Mouse (Mus musculus): ENCODE measurements at regions not wholly inside any gene's neighbourhood (a gene's known extent, or its start where the extent isn't known, plus 50 kb on each side); places are given as distances from the start of the nearest gene placed in this dataset.

- Histone ChIP-seq H3K4me1 (peaks cover 7% of the 10 kb centered on the region; the same call in 1 of the 2 replicates), H3K9ac (no peak overlapping the region), H3K36me3 (ENCODE audit: poor library complexity, severe bottlenecking) (no peaks in the 10 kb centered on the region), H3K27ac (peak overlapping the region; percentile 41), H3K4me3 (no peak overlapping the region), H3K9me3 (replicated peaks) (no peaks in the 10 kb centered on the region), H3K27me3 (no peaks in the 10 kb centered on the region), H3K4me2 (no peak overlapping the region)
- 29% methylated on average over 8 of the region's 8 CpGs for WGBS
- peak; percentile 85 for ATAC-seq
Measured at GRCm38 (mm10) chr7:72601933-72602332, 295.5 kb upstream of the Mctp2 start.

GRCm38 (mm10) chr7:72609791-72610190 lies 303.4 kb upstream of the Mctp2 start:
- WGBS = 91% methylated on average over 3 of the region's 3 CpGs
- Histone ChIP-seq H3K9me3 (replicated peaks) (no peaks in the 10 kb centered on the region), H3K36me3 (ENCODE audit: poor library complexity, severe bottlenecking) (no peaks in the 10 kb centered on the region), H3K9ac (no peak overlapping the region), H3K27ac (no peak overlapping the region), H3K27me3 (no peaks in the 10 kb centered on the region), H3K4me2 (no peak overlapping the region), H3K4me1 (no peaks in the 10 kb centered on the region), H3K4me3 (no peak overlapping the region)
- ATAC-seq = no peak

DNA sequence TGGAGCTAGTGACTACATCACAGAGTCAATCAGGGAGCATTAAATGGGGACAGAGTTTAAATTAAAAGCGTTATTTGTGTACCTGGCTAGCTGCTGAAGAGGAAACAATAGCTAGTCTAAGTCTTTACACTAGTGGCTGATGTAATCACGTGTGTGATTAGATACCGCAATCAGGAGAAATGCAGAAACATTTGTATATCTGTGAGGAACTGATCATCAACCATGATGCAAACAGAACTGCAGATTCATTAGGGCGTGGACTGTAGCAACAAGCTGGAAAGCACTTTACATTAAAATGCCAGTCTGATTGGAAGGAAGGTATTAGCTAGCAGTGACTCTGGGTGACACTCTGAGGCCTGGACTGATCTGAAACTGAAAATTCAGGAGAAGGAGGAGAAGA lies 308.8 kb upstream of the Mctp2 start:
- Histone ChIP-seq H3K27me3 (no peaks in the 10 kb centered on the region), H3K4me2 (no peak overlapping the region), H3K36me3 (ENCODE audit: poor library complexity, severe bottlenecking) (no peaks in the 10 kb centered on the region), H3K4me3 (no peak overlapping the region), H3K9me3 (replicated peaks) (no peaks in the 10 kb centered on the region), H3K4me1 (no peaks in the 10 kb centered on the region), H3K9ac (no peak overlapping the region), H3K27ac (no peak overlapping the region)
- ATAC-seq = no peak
- 69% methylated on average over 4 of the region's 4 CpGs for WGBS

DNA sequence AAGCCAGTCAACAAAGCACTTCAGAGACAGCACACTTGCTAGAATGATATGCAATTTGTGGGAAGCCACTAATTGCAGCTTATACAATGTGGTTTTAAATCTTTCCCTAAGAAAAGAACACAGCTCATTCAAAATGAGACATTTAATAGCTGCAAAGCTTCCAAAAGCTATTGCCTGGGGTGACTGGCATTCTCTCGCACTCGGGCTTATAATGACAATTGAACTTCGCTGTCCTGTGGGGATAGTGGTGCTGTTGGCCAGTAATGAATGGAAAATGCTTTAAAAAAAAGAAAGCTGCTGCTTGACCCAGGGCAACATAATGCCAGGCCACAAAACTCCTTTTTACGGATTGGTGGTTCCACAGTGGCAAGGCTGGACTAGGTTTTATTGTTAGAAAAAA lies 321.0 kb upstream of the Mctp2 start:
- H3K4me3 ChIP-seq = no peak overlapping the region
- peak overlapping the region; percentile 35; the same call in 1 of the 2 replicates for H3K27ac ChIP-seq
- no peak overlapping the region for H3K4me2 ChIP-seq
- 0 out of 2 replicates have a peak, but pooled peaks cover 2% of the 10 kb centered on the region for H3K9me3 ChIP-seq (replicated peaks)
- H3K27me3 ChIP-seq = no peaks in the 10 kb centered on the region
- ATAC-seq = peak; percentile 48
- H3K9ac ChIP-seq = no peak overlapping the region
- 15% methylated on average over 4 of the region's 4 CpGs for WGBS
- H3K36me3 ChIP-seq (ENCODE audit: poor library complexity, severe bottlenecking) = no peaks in the 10 kb centered on the region
- peaks cover 8% of the 10 kb centered on the region for H3K4me1 ChIP-seq

DNA sequence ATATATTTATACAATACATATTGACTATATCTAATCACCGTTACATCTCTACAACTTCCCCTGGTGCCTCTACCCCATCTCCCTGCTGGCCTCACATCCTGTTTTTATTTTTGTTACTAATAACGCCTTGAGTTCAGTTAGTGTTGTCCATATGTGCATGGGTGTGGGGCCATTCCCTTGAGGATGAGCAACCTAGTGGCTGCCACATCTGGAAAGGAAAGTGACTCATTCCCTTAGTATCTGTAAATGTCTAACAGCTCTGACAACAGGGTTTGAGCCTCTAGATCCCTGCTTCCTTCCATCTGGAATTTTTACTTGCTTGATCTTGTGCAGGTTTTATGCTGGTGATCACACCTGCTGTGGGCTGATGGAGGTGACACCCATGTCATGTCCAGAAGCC lies 333.2 kb upstream of the Mctp2 start:
- 91% methylated on average over 2 of the region's 2 CpGs for WGBS
- no peak for ATAC-seq
- Histone ChIP-seq H3K9me3 (replicated peaks) (no peaks in the 10 kb centered on the region), H3K27me3 (no peaks in the 10 kb centered on the region), H3K4me2 (no peak overlapping the region), H3K9ac (no peak overlapping the region), H3K27ac (no peak overlapping the region), H3K36me3 (ENCODE audit: poor library complexity, severe bottlenecking) (no peaks in the 10 kb centered on the region), H3K4me3 (no peak overlapping the region), H3K4me1 (no peaks in the 10 kb centered on the region)

- no peak overlapping the region for H3K9ac ChIP-seq
- no peaks in the 10 kb centered on the region for H3K36me3 ChIP-seq (ENCODE audit: poor library complexity, severe bottlenecking)
- no peak for ATAC-seq
- 50% methylated on average over 6 of the region's 6 CpGs for WGBS
- peaks cover 4% of the 10 kb centered on the region; the same call in 1 of the 2 replicates for H3K4me1 ChIP-seq
- H3K27ac ChIP-seq = no peak overlapping the region
- no peak overlapping the region for H3K4me3 ChIP-seq
- H3K9me3 ChIP-seq (replicated peaks) = no peaks in the 10 kb centered on the region
- no peaks in the 10 kb centered on the region for H3K27me3 ChIP-seq
- no peak overlapping the region for H3K4me2 ChIP-seq
Measured at GRCm38 (mm10) chr7:72675018-72675417, 368.6 kb upstream of the Mctp2 start.

GRCm38 (mm10) chr7:72685803-72686202 lies 379.4 kb upstream of the Mctp2 start:
- no peaks in the 10 kb centered on the region for H3K9me3 ChIP-seq (replicated peaks)
- H3K27me3 ChIP-seq = no peaks in the 10 kb centered on the region
- WGBS = 46% methylated on average over 2 of the region's 2 CpGs
- peaks cover 4% of the 10 kb centered on the region; the same call in 1 of the 2 replicates for H3K4me1 ChIP-seq
- no peak overlapping the region for H3K9ac ChIP-seq
- H3K4me2 ChIP-seq = no peak overlapping the region
- H3K27ac ChIP-seq = no peak overlapping the region
- H3K4me3 ChIP-seq = no peak overlapping the region
- no peaks in the 10 kb centered on the region for H3K36me3 ChIP-seq (ENCODE audit: poor library complexity, severe bottlenecking)
- no peak for ATAC-seq

DNA sequence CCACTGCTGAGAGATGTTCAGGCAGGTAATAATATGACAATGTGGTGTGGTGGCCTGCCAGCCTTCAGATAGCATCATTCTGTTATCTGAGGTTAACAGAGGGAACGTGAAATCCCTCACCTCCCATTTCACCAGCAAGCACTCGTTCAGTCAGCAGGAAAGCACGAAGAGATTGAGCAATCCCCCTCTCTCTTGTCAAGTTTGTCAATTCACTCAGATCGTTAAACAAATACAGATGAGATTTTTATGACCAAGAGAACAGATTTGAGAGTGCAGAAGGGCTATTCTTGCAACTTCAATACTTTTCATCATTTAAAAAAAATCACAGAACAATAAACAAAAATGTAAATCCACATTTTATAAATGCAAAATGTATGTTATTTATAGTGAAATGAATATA lies 380.9 kb upstream of the Mctp2 start:
- no peak overlapping the region for H3K4me3 ChIP-seq
- H3K27me3 ChIP-seq = no peaks in the 10 kb centered on the region
- 64% methylated on average over 4 of the region's 4 CpGs for WGBS
- H3K36me3 ChIP-seq (ENCODE audit: poor library complexity, severe bottlenecking) = no peaks in the 10 kb centered on the region
- no peak overlapping the region for H3K9ac ChIP-seq
- peaks cover 4% of the 10 kb centered on the region; the same call in 1 of the 2 replicates for H3K4me1 ChIP-seq
- no peak overlapping the region for H3K27ac ChIP-seq
- H3K9me3 ChIP-seq (replicated peaks) = no peaks in the 10 kb centered on the region
- H3K4me2 ChIP-seq = no peak overlapping the region
- no peak for ATAC-seq

DNA sequence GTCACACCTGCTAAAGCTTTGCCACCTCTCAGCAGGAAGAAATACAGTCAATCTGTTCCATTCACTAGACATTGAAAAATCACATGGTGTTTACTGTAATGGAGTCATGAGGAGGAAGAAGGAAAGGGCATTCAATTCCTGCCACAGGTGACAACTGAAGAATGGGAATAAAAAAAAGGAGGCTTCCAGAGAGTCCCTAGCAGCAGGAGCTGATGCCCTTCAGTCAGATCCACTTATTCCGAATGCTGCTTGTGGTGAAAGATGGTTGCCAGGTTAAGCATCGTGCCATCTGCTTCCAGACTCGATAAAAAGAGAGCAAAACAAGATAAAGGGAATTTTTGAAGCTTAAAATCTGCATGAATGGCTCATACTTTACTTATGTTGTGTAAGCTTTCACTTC lies 385.0 kb upstream of the Mctp2 start:
- 71% methylated on average over 3 of the region's 3 CpGs for WGBS

GRCm38 (mm10) chr7:72691859-72692258 lies 385.5 kb upstream of the Mctp2 start:
- H3K4me1 ChIP-seq = no peaks in the 10 kb centered on the region
- no peak for ATAC-seq
- 83% methylated on average over 9 of the region's 9 CpGs for WGBS

More for the DNA sequence above, 385.0 kb upstream of the Mctp2 start:
- H3K4me3 ChIP-seq = no peak overlapping the region
- H3K36me3 ChIP-seq (ENCODE audit: poor library complexity, severe bottlenecking) = no peaks in the 10 kb centered on the region
- no peak overlapping the region for H3K4me2 ChIP-seq
- H3K4me1 ChIP-seq = no peaks in the 10 kb centered on the region
- H3K27ac ChIP-seq = no peak overlapping the region
- no peak for ATAC-seq
- no peaks in the 10 kb centered on the region for H3K27me3 ChIP-seq
- H3K9ac ChIP-seq = no peak overlapping the region
- no peaks in the 10 kb centered on the region for H3K9me3 ChIP-seq (replicated peaks)

GRCm38 (mm10) chr7:72696736-72697135 lies 390.3 kb upstream of the Mctp2 start:
- Histone ChIP-seq H3K4me2 (no peak overlapping the region), H3K36me3 (ENCODE audit: poor library complexity, severe bottlenecking) (no peaks in the 10 kb centered on the region), H3K9me3 (replicated peaks) (no peaks in the 10 kb centered on the region), H3K4me3 (no peak overlapping the region), H3K27ac (no peak overlapping the region), H3K9ac (no peak overlapping the region), H3K27me3 (no peaks in the 10 kb centered on the region), H3K4me1 (no peaks in the 10 kb centered on the region)
- WGBS = 92% methylated on average over 3 of the region's 3 CpGs
- ATAC-seq = no peak

More at GRCm38 (mm10) chr7:72691859-72692258, 385.5 kb upstream of the Mctp2 start:
- Histone ChIP-seq H3K4me3 (no peak overlapping the region), H3K27ac (no peak overlapping the region), H3K27me3 (no peaks in the 10 kb centered on the region), H3K36me3 (ENCODE audit: poor library complexity, severe bottlenecking) (no peaks in the 10 kb centered on the region), H3K9ac (no peak overlapping the region), H3K9me3 (replicated peaks) (no peaks in the 10 kb centered on the region), H3K4me2 (no peak overlapping the region)

DNA sequence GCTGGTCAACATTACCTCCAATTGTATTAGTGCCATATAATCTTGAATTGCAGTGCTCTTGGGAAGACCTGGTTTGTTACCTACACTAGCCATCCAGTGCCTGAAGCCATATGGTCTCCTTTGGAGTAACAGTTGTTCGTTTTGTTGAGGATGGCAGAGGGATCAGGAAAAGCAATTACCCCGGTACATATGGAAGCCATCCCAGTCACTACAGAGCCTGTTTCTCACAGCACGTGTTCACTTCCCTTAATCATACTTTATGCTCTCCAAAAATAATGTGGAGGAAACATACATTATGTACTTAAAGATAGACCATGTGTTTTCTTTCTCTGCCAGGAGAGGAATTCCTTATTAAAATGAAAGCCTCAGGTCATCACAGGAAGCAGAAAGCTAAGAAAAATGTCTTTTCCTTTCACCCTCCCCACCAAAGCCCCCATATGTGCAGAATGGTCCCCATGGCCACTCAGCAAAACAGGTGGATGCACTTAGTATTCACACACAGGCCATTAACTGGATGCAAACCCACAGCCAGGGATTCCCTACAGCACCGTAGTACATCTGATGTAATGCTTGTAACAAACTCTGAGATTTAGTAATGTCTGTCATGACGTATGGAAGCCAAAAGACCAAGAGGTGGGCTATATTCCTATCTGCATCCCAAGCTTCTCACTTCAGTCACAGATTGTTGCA lies 397.4 kb upstream of the Mctp2 start:
- ATAC-seq = no peak

More for the DNA sequence above, 397.4 kb upstream of the Mctp2 start:
- Histone ChIP-seq H3K4me3 (no peak overlapping the region), H3K36me3 (ENCODE audit: poor library complexity, severe bottlenecking) (no peaks in the 10 kb centered on the region), H3K9me3 (replicated peaks) (no peaks in the 10 kb centered on the region), H3K4me1 (no peaks in the 10 kb centered on the region), H3K27ac (no peak overlapping the region), H3K9ac (no peak overlapping the region), H3K4me2 (no peak overlapping the region), H3K27me3 (no peaks in the 10 kb centered on the region)
- WGBS = 84% methylated on average over 5 of the region's 5 CpGs

Measured in forebrain, embryonic 13.5 days (tissue).